Mouse (Mus musculus): Measurements from ENCODE around the gene Tex12. TPM values are rescaled to one million over a fixed set of nuclear protein-coding genes. Genes with fewer than 3 reads are reported as not detected.

The Tex12 gene
- polyA plus RNA-seq, 1 experiment from 2014 or later = not detected

Other genes starting within 250 kb of the Tex12 start
- 318 and 479 TPM in 2 replicates for gene Rpl10-ps3, start 216.4 kb downstream of the Tex12 start, polyA plus RNA-seq (2015; fragmentation: Nextera tagmentation; extraction: Ambion mirVana)
- 7.8 and 9.7 TPM in 2 replicates for gene Plet1, start 66.8 kb downstream of the Tex12 start, polyA plus RNA-seq (2015; fragmentation: Nextera tagmentation; extraction: Ambion mirVana)
- 83.4 and 92.6 TPM in 2 replicates for gene Pts, start 32.6 kb downstream of the Tex12 start, polyA plus RNA-seq (2015; fragmentation: Nextera tagmentation; extraction: Ambion mirVana)
- gene Il18, start 6.5 kb downstream of the Tex12 start, polyA plus RNA-seq (2015; fragmentation: Nextera tagmentation; extraction: Ambion mirVana) = 10.1 and 13.7 TPM in 2 replicates
- 1.1 and 1.3 TPM in 2 replicates for gene Bco2, start 6.1 kb downstream of the Tex12 start, polyA plus RNA-seq (2015; fragmentation: Nextera tagmentation; extraction: Ambion mirVana)
- 362 and 375 TPM in 2 replicates for gene Sdhd, start 42.5 kb upstream of the Tex12 start, polyA plus RNA-seq (2015; fragmentation: Nextera tagmentation; extraction: Ambion mirVana)
- gene Timm8b, start 42.6 kb upstream of the Tex12 start, polyA plus RNA-seq (2015; fragmentation: Nextera tagmentation; extraction: Ambion mirVana) = 243 and 275 TPM in 2 replicates
- 2.4 and 3.7 TPM in 2 replicates for gene Pih1d2, start 56.0 kb upstream of the Tex12 start, polyA plus RNA-seq (2015; fragmentation: Nextera tagmentation; extraction: Ambion mirVana)
- 19.3 and 22.5 TPM in 2 replicates for gene Nkapd1, start 56.1 kb upstream of the Tex12 start, polyA plus RNA-seq (2015; fragmentation: Nextera tagmentation; extraction: Ambion mirVana)
- 42.9 and 49.3 TPM in 2 replicates for gene Dlat, start 98.5 kb upstream of the Tex12 start, polyA plus RNA-seq (2015; fragmentation: Nextera tagmentation; extraction: Ambion mirVana)
- gene Dixdc1, start 178.2 kb upstream of the Tex12 start, polyA plus RNA-seq (2015; fragmentation: Nextera tagmentation; extraction: Ambion mirVana) = 8.0 and 10.9 TPM in 2 replicates
- gene 2310030G06Rik, start 185.2 kb upstream of the Tex12 start, polyA plus RNA-seq (2015; fragmentation: Nextera tagmentation; extraction: Ambion mirVana) = 16.0 and 17.5 TPM in 2 replicates
- gene Cryab, start 190.0 kb upstream of the Tex12 start, polyA plus RNA-seq (2015; fragmentation: Nextera tagmentation; extraction: Ambion mirVana) = 64.1 and 74.6 TPM in 2 replicates
- gene Hspb2, start 191.0 kb upstream of the Tex12 start, polyA plus RNA-seq (2015; fragmentation: Nextera tagmentation; extraction: Ambion mirVana) = 5.4 and 6.9 TPM in 2 replicates
- 12.3 and 12.5 TPM in 2 replicates for gene Fdxacb1, start 206.9 kb upstream of the Tex12 start, polyA plus RNA-seq (2015; fragmentation: Nextera tagmentation; extraction: Ambion mirVana)
- 36.7 and 40.6 TPM in 2 replicates for gene Alg9, start 213.7 kb upstream of the Tex12 start, polyA plus RNA-seq (2015; fragmentation: Nextera tagmentation; extraction: Ambion mirVana)
- gene 1110032A03Rik, start 214.2 kb upstream of the Tex12 start, polyA plus RNA-seq (2015; fragmentation: Nextera tagmentation; extraction: Ambion mirVana) = 31.2 and 32.6 TPM in 2 replicates

All from stomach, embryonic 15.5 days (tissue).